ENCODE assay signal across 13 mouse cellular contexts in the genomic region with DNA sequence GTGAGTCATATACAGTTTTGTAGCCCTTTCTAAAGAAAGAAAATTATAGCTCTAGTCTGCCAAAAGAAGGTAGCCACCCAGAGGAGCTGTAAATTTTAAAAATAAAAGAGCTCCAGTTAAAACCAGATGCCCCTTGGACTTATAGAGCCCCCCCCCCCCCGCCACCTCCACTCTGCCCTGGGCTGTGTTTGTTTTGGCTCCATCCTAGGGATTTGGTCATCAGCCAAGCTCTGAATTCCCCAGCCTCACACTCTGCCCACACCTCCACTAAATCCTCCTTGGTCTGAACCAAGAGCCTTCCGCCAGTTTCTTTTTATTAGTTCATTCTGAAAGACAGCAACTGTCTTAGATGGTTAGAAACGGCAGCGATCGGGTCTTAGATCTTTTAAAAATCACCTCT. TPM values are rescaled to one million over a fixed set of nuclear protein-coding genes. Genes with fewer than 3 reads are reported as not detected.
DNase-seq lines count a peak whose midpoint lies in the region; ATAC-seq and TF ChIP-seq lines count a peak whose summit lies in the region.
"Had no signal": no experiment of that assay in that cellular context is flagged by ENCODE, and none has a peak within 500 bp of the region (broad histone marks: within the 10 kb centered on the region; RNA-seq: fewer than 3 reads in every experiment).

No protein-coding gene starts in this region.

- no peak for TF ChIP-seq CTCF in lung, postnatal 0 days (IDR thresholded peaks at IDR 0.05)

- H3K4me1 ChIP-seq in heart, embryonic 14.5 days (ENCODE audit: control insufficient read depth in 2 of 2, insufficient read depth in 2 of 2, low read length in 2 of 2), result no peaks in the 10 kb centered on the region
- H3K4me1 ChIP-seq in lung, postnatal 0 days (ENCODE audit: insufficient read depth, low read depth, low read length), result no peaks in the 10 kb centered on the region
- H3K4me1 ChIP-seq: midbrain, embryonic 12.5 days had no signal

- peak; percentile 54; the same call in 1 of the 2 replicates for ATAC-seq in heart, embryonic 14.5 days (ENCODE audit: insufficient number of reproducible peaks, insufficient read depth, low FRiP score, low read depth)
- no peak for ATAC-seq in lung, postnatal 0 days

- H3K27me3 ChIP-seq in heart, embryonic 14.5 days (ENCODE audit: control insufficient read depth, insufficient read depth, low read length), result no peaks in the 10 kb centered on the region
- H3K27me3 ChIP-seq in lung, postnatal 0 days (replicated peaks; ENCODE audit: insufficient read depth, low read length), result no peaks in the 10 kb centered on the region
- H3K27me3 ChIP-seq: midbrain, embryonic 12.5 days had no signal

- no peak for DNase-seq in heart, postnatal 25 days (ENCODE audit: low spot score)
- peak; percentile 11 for DNase-seq in lung, postnatal 0 days (ENCODE audit: low spot score)
- DNase-seq in lung, postnatal 4 days, result no peak
- DNase-seq in kidney, postnatal 14 days, result peak; percentile 21
- no peak for DNase-seq in layer of hippocampus, postnatal 14 days (ENCODE audit: low spot score in 2 of 2)
- DNase-seq in frontal cortex, postnatal 14 days (ENCODE audit: low spot score in 2 of 2), result no peak
- DNase-seq: cerebellum, postnatal 25 days; gastrocnemius, postnatal 14 days had no signal

- no peak overlapping the region for H3K4me3 ChIP-seq in heart, embryonic 14.5 days (ENCODE audit: control insufficient read depth in 1 of 2, insufficient read depth in 1 of 2, low read depth in 1 of 2, low read length in 2 of 2)
- no peak overlapping the region for H3K4me3 ChIP-seq in lung, postnatal 0 days (ENCODE audit: low read depth, low read length)
- H3K4me3 ChIP-seq: midbrain, embryonic 12.5 days had no signal

- H3K36me3 ChIP-seq in heart, embryonic 14.5 days (ENCODE audit: control insufficient read depth, insufficient read depth, low read length), result no peaks in the 10 kb centered on the region
- H3K36me3 ChIP-seq in lung, postnatal 0 days (ENCODE audit: insufficient read depth, low read length), result no peaks in the 10 kb centered on the region
- H3K36me3 ChIP-seq: midbrain, embryonic 12.5 days had no signal

- WGBS in heart, embryonic 14.5 days, result 54% methylated on average over 5 of the region's 5 CpGs
- whole genome bisulfite sequencing in lung, postnatal 0 days, result 39% methylated on average over 5 of the region's 5 CpGs

- no peak overlapping the region; a peak in 1 of 4 replicates for H3K27ac ChIP-seq in heart, embryonic 14.5 days (replicated peaks in 1 of 2; ENCODE audit: control insufficient read depth in 1 of 2, insufficient read depth in 1 of 2, low read depth in 2 of 2, low read length in 2 of 2)
- H3K27ac ChIP-seq in lung, postnatal 0 days (ENCODE audit: low read length), result no peak overlapping the region
- H3K27ac ChIP-seq: midbrain, embryonic 12.5 days had no signal

- TF ChIP-seq EP300 in lung, postnatal 0 days (IDR thresholded peaks at IDR 0.05), result no peak

- H3K9ac ChIP-seq in heart, embryonic 14.5 days (ENCODE audit: low read length), result no peak overlapping the region
- no peak overlapping the region for H3K9ac ChIP-seq in lung, postnatal 0 days (replicated peaks; ENCODE audit: low read depth)
- H3K9ac ChIP-seq: midbrain, embryonic 12.5 days had no signal

- 0 out of 2 replicates have a peak overlapping the region, but pooled peaks have one; percentile 1 for H3K4me2 ChIP-seq in heart, embryonic 14.5 days (ENCODE audit: low read length)
- no peak overlapping the region for H3K4me2 ChIP-seq in lung, postnatal 0 days (replicated peaks; ENCODE audit: low read depth, low read length)
- H3K4me2 ChIP-seq: midbrain, embryonic 12.5 days had no signal

- intact Hi-C loops in heart, postnatal 25 days (cut with DNase I), result no loop called here

- peaks cover 3% of the 10 kb centered on the region; the same call in 1 of the 2 replicates for H3K9me3 ChIP-seq in heart, embryonic 14.5 days (ENCODE audit: control insufficient read depth, low read length)
- H3K9me3 ChIP-seq in lung, postnatal 0 days (ENCODE audit: low read length), result no peaks in the 10 kb centered on the region
- H3K9me3 ChIP-seq: midbrain, embryonic 12.5 days had no signal

RNA-seq across cellular contexts. Expression of a gene that starts 19.0 kb away (rescaled TPM):
- not detected in 2 replicates for polyA plus RNA-seq in heart, embryonic 14.5 days (2014; fragmentation: Nextera tagmentation; extraction: Ambion mirVana)
- total RNA-seq in heart, postnatal 25 days (2021), result not detected
- polyA plus RNA-seq in lung, postnatal 0 days (2015; fragmentation: Nextera tagmentation; extraction: Ambion mirVana), result not detected in 2 replicates
- total RNA-seq in layer of hippocampus, postnatal 14 days (2021), result under 1 TPM in 1 of 2 experiments, not detected in 1; 0.21 TPM
- total RNA-seq: ES-E14; gastrocnemius, postnatal 14 days had no signal
- polyA plus RNA-seq: limb, embryonic 11.5 days; midbrain, embryonic 12.5 days; spleen, adult 2 months had no signal

RNA-seq across cellular contexts. Expression of a gene that starts 24.4 kb away (rescaled TPM):
- not detected in 2 replicates for polyA plus RNA-seq in heart, embryonic 14.5 days (2014; fragmentation: Nextera tagmentation; extraction: Ambion mirVana)
- total RNA-seq in heart, postnatal 25 days (2021), result not detected
- 1.7 and 3.2 TPM in 2 replicates for polyA plus RNA-seq in lung, postnatal 0 days (2015; fragmentation: Nextera tagmentation; extraction: Ambion mirVana)
- total RNA-seq in layer of hippocampus, postnatal 14 days (2021), result under 1 TPM; 0.29 to 0.92 TPM
- total RNA-seq: gastrocnemius, postnatal 14 days had no signal
- polyA plus RNA-seq: spleen, adult 2 months had no signal

RNA-seq across cellular contexts. Expression of a gene that starts 24.7 kb away (rescaled TPM):
- polyA plus RNA-seq in heart, embryonic 14.5 days (2014; fragmentation: Nextera tagmentation; extraction: Ambion mirVana), result 56.0 and 63.9 TPM in 2 replicates
- 10 to 100 TPM; 30.7 to 34.4 TPM for total RNA-seq in heart, postnatal 25 days (2021)
- polyA plus RNA-seq in lung, postnatal 0 days (2015; fragmentation: Nextera tagmentation; extraction: Ambion mirVana), result 15.0 and 19.1 TPM in 2 replicates
- total RNA-seq in layer of hippocampus, postnatal 14 days (2021), result 10 to 100 TPM; 19.1 to 24.0 TPM

Comparison
In these comparisons a context has a peak if more than half of its experiments do, and no peak if none do; other contexts are left out.
1. DNase-seq: peak in lung, postnatal 0 days (single experiment) and kidney, postnatal 14 days (single experiment); none in heart, postnatal 25 days (single experiment), lung, postnatal 4 days (0 of 2), layer of hippocampus, postnatal 14 days (0 of 2) and frontal cortex, postnatal 14 days (0 of 2).